15 mouse cellular contexts compared by ENCODE assay signal in the genomic region with DNA sequence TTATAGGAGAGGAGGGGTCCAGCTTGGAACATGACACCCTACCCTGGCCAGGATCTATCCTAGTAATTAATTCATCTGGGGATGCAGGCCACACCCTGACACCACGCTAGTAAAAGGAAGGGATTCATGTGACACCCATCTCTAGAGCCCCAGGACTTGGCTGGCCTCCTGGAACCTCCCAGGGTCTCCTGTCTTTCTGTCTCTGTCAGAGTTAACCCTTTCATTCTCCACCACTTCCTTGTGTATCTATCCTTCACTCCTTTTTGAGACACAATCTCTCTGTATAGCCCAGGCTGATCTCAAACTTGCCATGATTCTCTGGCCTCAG. TPM values are rescaled to one million over a fixed set of nuclear protein-coding genes. Genes with fewer than 3 reads are reported as not detected.
DNase-seq lines count a peak whose midpoint lies in the region; ATAC-seq and TF ChIP-seq lines count a peak whose summit lies in the region.
"Had no signal": no experiment of that assay in that cellular context is flagged by ENCODE, and none has a peak within 500 bp of the region (broad histone marks: within the 10 kb centered on the region; RNA-seq: fewer than 3 reads in every experiment).

No protein-coding gene starts in this region.

- no peaks in the 10 kb centered on the region for H3K27me3 ChIP-seq in heart, adult 2 months (ENCODE audit: control insufficient read depth, insufficient read depth, low read length)
- H3K27me3 ChIP-seq in neural tube, embryonic 13.5 days: peaks cover 17% of the 10 kb centered on the region
- 0 out of 2 replicates have a peak, but pooled peaks cover 6% of the 10 kb centered on the region for H3K27me3 ChIP-seq in neural tube, embryonic 15.5 days (replicated peaks)

- TF ChIP-seq CTCF in heart, adult 2 months (IDR thresholded peaks at IDR 0.05): no peak
- TF ChIP-seq CTCF in layer of hippocampus, adult 2 months (conservative IDR thresholded peaks at IDR 0.05): no peak

- intact Hi-C loops in heart, adult 2 months (cut with DNase I): no loop called here

- H3K4me1 ChIP-seq in heart, adult 2 months (ENCODE audit: control insufficient read depth, insufficient read depth, low read length): peaks cover 7% of the 10 kb centered on the region
- H3K4me1 ChIP-seq in neural tube, embryonic 13.5 days (replicated peaks): peaks cover 59% of the 10 kb centered on the region
- H3K4me1 ChIP-seq in neural tube, embryonic 15.5 days: peaks cover 46% of the 10 kb centered on the region

- no peaks in the 10 kb centered on the region for H3K79me2 ChIP-seq in heart, adult 2 months (replicated peaks; ENCODE audit: control insufficient read depth, insufficient read depth, low read length)

- no peak overlapping the region for H3K4me2 ChIP-seq in neural tube, embryonic 13.5 days
- H3K4me2 ChIP-seq in neural tube, embryonic 15.5 days: no peak overlapping the region
- H3K4me2 ChIP-seq: midbrain, embryonic 12.5 days had no signal

- no peak for ATAC-seq in neural tube, embryonic 13.5 days (ENCODE audit: low read depth)
- no peak for ATAC-seq in neural tube, embryonic 15.5 days (ENCODE audit: low FRiP score)

- 0% methylated on average over 1 of the region's 1 CpGs for WGBS in heart, adult 2 months
- WGBS in neural tube, embryonic 13.5 days: 0% methylated on average over 1 of the region's 1 CpGs
- WGBS in neural tube, embryonic 15.5 days: 14% methylated on average over 1 of the region's 1 CpGs

- no peak overlapping the region for H3K9ac ChIP-seq in heart, adult 2 months (ENCODE audit: low read depth, low read length)
- no peak overlapping the region for H3K9ac ChIP-seq in neural tube, embryonic 13.5 days
- no peak overlapping the region for H3K9ac ChIP-seq in neural tube, embryonic 15.5 days (replicated peaks)
- H3K9ac ChIP-seq: midbrain, embryonic 12.5 days had no signal

- no peak for DNase-seq in heart, adult 2 months
- no peak for DNase-seq in heart, postnatal 4 days
- no peak for DNase-seq in layer of hippocampus, adult 2 months (ENCODE audit: low spot score in 2 of 2)
- DNase-seq in layer of hippocampus, postnatal 14 days (ENCODE audit: low spot score in 2 of 2): no peak
- no peak for DNase-seq in ovary, postnatal 10 days (ENCODE audit: low spot score)
- DNase-seq: adrenal gland, adult 2 months; kidney, postnatal 10 days; thymus, postnatal 36 days had no signal

- no peak overlapping the region for H3K4me3 ChIP-seq in heart, adult 2 months
- no peak overlapping the region for H3K4me3 ChIP-seq in layer of hippocampus, adult 2 months
- H3K4me3 ChIP-seq in neural tube, embryonic 13.5 days: no peak overlapping the region
- no peak overlapping the region for H3K4me3 ChIP-seq in neural tube, embryonic 15.5 days (replicated peaks)
- H3K4me3 ChIP-seq: midbrain, embryonic 12.5 days had no signal

- H3K27ac ChIP-seq in heart, adult 2 months: peak overlapping the region; percentile 92
- peak overlapping the region; percentile 96 for H3K27ac ChIP-seq in layer of hippocampus, adult 2 months
- 0 out of 2 replicates have a peak overlapping the region, but pooled peaks have one; percentile 79 for H3K27ac ChIP-seq in neural tube, embryonic 13.5 days (replicated peaks)
- H3K27ac ChIP-seq in neural tube, embryonic 15.5 days (replicated peaks): no peak overlapping the region
- H3K27ac ChIP-seq: midbrain, embryonic 12.5 days had no signal

- no peaks in the 10 kb centered on the region for H3K9me3 ChIP-seq in neural tube, embryonic 13.5 days
- no peaks in the 10 kb centered on the region for H3K9me3 ChIP-seq in neural tube, embryonic 15.5 days (replicated peaks)
- H3K9me3 ChIP-seq: midbrain, embryonic 12.5 days had no signal

- no peak for TF ChIP-seq POLR2A in heart, adult 2 months (IDR thresholded peaks at IDR 0.05; ENCODE audit: insufficient read depth, low read depth, low read length)

- no peaks in the 10 kb centered on the region for H3K36me3 ChIP-seq in heart, adult 2 months (ENCODE audit: control insufficient read depth, insufficient read depth, low read length)
- H3K36me3 ChIP-seq in neural tube, embryonic 13.5 days: no peaks in the 10 kb centered on the region
- H3K36me3 ChIP-seq in neural tube, embryonic 15.5 days: no peaks in the 10 kb centered on the region
- H3K36me3 ChIP-seq: midbrain, embryonic 12.5 days had no signal

- no peak for TF ChIP-seq EP300 in heart, adult 2 months (IDR thresholded peaks at IDR 0.05; ENCODE audit: insufficient read depth, low read depth, low read length)

RNA-seq across cellular contexts. Expression of a gene that starts 4.7 kb away (rescaled TPM):
- 100 to 1,000 TPM; 139 to 147 TPM for total RNA-seq in heart, adult 2 months (2021)
- polyA plus RNA-seq in heart, adult 2 months (2012; rRNA removed): 211 and 242 TPM in 2 replicates
- 10 to 100 TPM; 71.8 to 81.4 TPM for total RNA-seq in heart, postnatal 4 days (2021)
- 10 to 100 TPM; 91.3 to 92.0 TPM for total RNA-seq in layer of hippocampus, adult 2 months (2021)
- 10 to 100 TPM; 60.7 to 64.3 TPM for total RNA-seq in layer of hippocampus, postnatal 14 days (2021)
- 49.9 and 54.3 TPM in 2 replicates for polyA plus RNA-seq in neural tube, embryonic 13.5 days (2015; fragmentation: Nextera tagmentation; extraction: Ambion mirVana)
- polyA plus RNA-seq in neural tube, embryonic 15.5 days (2015; fragmentation: Nextera tagmentation; extraction: Ambion mirVana): 45.2 and 51.0 TPM in 2 replicates

RNA-seq across cellular contexts. Expression of a gene that starts 7.3 kb away (rescaled TPM):
- 1 to 10 TPM; 1.3 to 1.5 TPM for total RNA-seq in heart, adult 2 months (2021)
- 2.4 and 2.6 TPM in 2 replicates for polyA plus RNA-seq in heart, adult 2 months (2012; rRNA removed)
- 1 to 10 TPM; 2.2 TPM for total RNA-seq in heart, postnatal 4 days (2021)
- 10 to 100 TPM; 12.2 to 18.1 TPM for total RNA-seq in layer of hippocampus, adult 2 months (2021)
- total RNA-seq in layer of hippocampus, postnatal 14 days (2021): 10 to 100 TPM; 15.0 to 15.4 TPM
- 1.6 and 2.9 TPM in 2 replicates for polyA plus RNA-seq in neural tube, embryonic 13.5 days (2015; fragmentation: Nextera tagmentation; extraction: Ambion mirVana)
- 2.2 and 4.2 TPM in 2 replicates for polyA plus RNA-seq in neural tube, embryonic 15.5 days (2015; fragmentation: Nextera tagmentation; extraction: Ambion mirVana)
- total RNA-seq: gastrocnemius, postnatal 14 days; neutrophil, adult 5-6 weeks had no signal
- polyA plus RNA-seq: intestine, embryonic 14.5 days had no signal

RNA-seq across cellular contexts. Expression of a gene that starts 23.8 kb away (rescaled TPM):
- total RNA-seq in heart, adult 2 months (2021): 10 to 100 TPM; 86.1 to 87.6 TPM
- polyA plus RNA-seq in heart, adult 2 months (2012; rRNA removed): 152 and 180 TPM in 2 replicates
- 10 to 100 TPM; 91.4 to 93.4 TPM for total RNA-seq in heart, postnatal 4 days (2021)
- 100 to 1,000 TPM; 210 to 220 TPM for total RNA-seq in layer of hippocampus, adult 2 months (2021)
- total RNA-seq in layer of hippocampus, postnatal 14 days (2021): 100 to 1,000 TPM; 163 to 173 TPM
- 139 TPM in 2 replicates for polyA plus RNA-seq in neural tube, embryonic 13.5 days (2015; fragmentation: Nextera tagmentation; extraction: Ambion mirVana)
- 144 and 157 TPM in 2 replicates for polyA plus RNA-seq in neural tube, embryonic 15.5 days (2015; fragmentation: Nextera tagmentation; extraction: Ambion mirVana)

RNA-seq across cellular contexts. Expression of a gene that starts 23.9 kb away (rescaled TPM):
- 1 to 10 TPM; 2.6 to 3.3 TPM for total RNA-seq in heart, adult 2 months (2021)
- 4.1 and 6.4 TPM in 2 replicates for polyA plus RNA-seq in heart, adult 2 months (2012; rRNA removed)
- total RNA-seq in heart, postnatal 4 days (2021): 1 to 10 TPM; 6.3 to 6.7 TPM
- total RNA-seq in layer of hippocampus, adult 2 months (2021): 10 to 100 TPM; 19.3 to 23.4 TPM
- 10 to 100 TPM; 29.8 to 48.4 TPM for total RNA-seq in layer of hippocampus, postnatal 14 days (2021)
- polyA plus RNA-seq in neural tube, embryonic 13.5 days (2015; fragmentation: Nextera tagmentation; extraction: Ambion mirVana): 23.0 and 29.8 TPM in 2 replicates
- 22.6 and 23.2 TPM in 2 replicates for polyA plus RNA-seq in neural tube, embryonic 15.5 days (2015; fragmentation: Nextera tagmentation; extraction: Ambion mirVana)

RNA-seq across cellular contexts. Expression of a gene that starts 43.7 kb away (rescaled TPM):
- total RNA-seq in heart, adult 2 months (2021): 10 to 100 TPM; 30.1 to 34.1 TPM
- polyA plus RNA-seq in heart, adult 2 months (2012; rRNA removed): 33.2 and 36.2 TPM in 2 replicates
- total RNA-seq in heart, postnatal 4 days (2021): 10 to 100 TPM; 50.2 to 51.9 TPM
- total RNA-seq in layer of hippocampus, adult 2 months (2021): 100 to 1,000 TPM; 318 to 334 TPM
- total RNA-seq in layer of hippocampus, postnatal 14 days (2021): 100 to 1,000 TPM; 299 to 301 TPM
- polyA plus RNA-seq in neural tube, embryonic 13.5 days (2015; fragmentation: Nextera tagmentation; extraction: Ambion mirVana): 11.3 and 13.3 TPM in 2 replicates
- 11.0 and 14.9 TPM in 2 replicates for polyA plus RNA-seq in neural tube, embryonic 15.5 days (2015; fragmentation: Nextera tagmentation; extraction: Ambion mirVana)
- total RNA-seq: liver, adult 2 months; neutrophil, adult 5-6 weeks had no signal
- polyA plus RNA-seq: liver, adult 2 months had no signal

Comparison
In these comparisons a context has a peak if more than half of its experiments do, and no peak if none do; other contexts are left out.
1. RNA of a gene that starts 7.3 kb away (total RNA-seq): 12.2 to 18.1 TPM in layer of hippocampus, adult 2 months and 15.0 to 15.4 TPM in layer of hippocampus, postnatal 14 days; 2.2 TPM in heart, postnatal 4 days and 1.3 to 1.5 TPM in heart, adult 2 months; every median in the first group is over 4 times any median in the second.